Mouse (Mus musculus) spleen, adult 18-20 months (tissue): Measurements from ENCODE around the gene Uba1y.
"Not testable (repeated sequence)": the region's sequence is repeated elsewhere in the genome, so short reads cannot be mapped to it uniquely, and the experiment has no call there.

Experiments
- DNase-seq, 2 experiments: peaks; one replicate each; pipeline ENCODE4 v3.0.0; 2022; ENCODE audit warnings: mixed read lengths in 2 of 2

Uba1y gene

DNA sequence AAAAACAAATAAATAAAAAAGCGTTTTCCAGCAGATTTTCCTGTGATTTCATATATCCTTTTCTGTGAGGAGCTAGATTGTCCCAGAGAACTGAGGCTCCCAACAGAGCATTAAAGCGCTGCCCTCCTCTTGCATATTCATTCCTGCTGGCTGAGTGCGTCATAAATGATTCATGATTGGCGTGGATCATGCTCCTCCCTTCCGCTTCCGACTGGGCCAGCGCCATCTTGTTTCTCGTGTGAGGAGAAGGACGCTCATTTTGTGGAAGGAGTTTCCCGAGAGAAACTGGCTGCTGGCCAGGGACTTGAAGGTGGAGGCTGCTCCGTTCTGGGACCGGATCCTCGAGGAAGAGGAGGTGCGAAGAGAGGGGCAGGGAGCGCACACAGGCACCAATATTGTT lies at the start of gene Uba1y:
Gene Uba1y, plus strand, starts transcription at position 254 of the 400 bp plus-strand sequence.
- no peak for DNase-seq

DNA sequence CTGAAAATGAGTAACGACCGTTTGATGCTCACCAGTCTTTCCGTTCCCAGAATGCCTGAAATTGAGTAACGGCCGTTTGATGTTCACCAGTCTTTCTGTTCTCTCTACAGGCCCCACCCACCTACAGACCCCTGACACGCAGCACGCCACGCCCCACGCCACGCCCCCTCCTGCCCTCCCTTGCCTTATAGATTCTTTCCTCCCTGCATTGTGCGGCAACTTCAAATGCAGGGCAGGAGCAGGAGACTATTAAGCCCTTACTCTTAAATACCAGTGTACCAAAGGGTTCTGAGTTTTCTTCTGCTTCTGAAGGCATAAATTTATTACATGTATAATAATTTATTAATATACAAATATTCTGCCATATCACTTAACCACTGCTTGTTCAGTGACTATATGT lies 21.1 kb upstream of the Uba1y start, which contains the start of gene Zfy1:
Gene Zfy1, minus strand, starts transcription at position 101 of the 400 bp plus-strand sequence.
- DNase-seq = not testable (repeated sequence)

DNA sequence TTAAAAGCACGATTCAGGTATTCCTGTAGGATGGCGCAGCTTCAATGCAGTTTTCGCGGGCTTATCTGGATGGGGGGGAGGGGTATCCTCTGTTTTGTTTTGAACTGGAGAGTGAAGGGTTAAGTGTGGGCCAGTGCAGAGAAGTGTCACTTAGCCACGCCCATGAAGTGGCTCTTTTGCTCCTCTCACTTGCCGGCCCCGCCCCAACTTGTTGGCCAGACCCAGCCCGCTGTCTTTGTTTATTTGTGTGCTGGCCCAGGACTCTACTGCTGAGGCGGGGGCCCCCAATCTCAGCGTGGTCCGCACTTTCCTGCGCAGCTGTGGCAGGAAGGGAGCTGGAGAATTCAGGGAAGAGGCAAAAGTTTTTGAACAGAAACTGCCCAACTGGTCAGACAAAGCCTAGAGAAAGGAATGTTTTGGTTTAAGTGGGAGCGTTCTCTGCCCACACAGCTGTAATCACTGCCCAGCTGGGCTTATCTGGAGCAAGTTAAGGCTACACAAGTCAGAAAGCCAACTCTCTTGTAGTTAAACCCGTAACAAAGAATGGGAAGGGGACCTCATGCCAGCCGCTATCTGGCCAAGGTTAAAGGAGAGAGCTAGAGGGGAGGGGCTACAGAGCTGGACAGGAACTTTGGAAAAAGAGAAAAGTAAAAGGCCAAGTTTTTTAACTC lies 9.3 kb upstream of the Uba1y start:
- no peak for DNase-seq

DNA sequence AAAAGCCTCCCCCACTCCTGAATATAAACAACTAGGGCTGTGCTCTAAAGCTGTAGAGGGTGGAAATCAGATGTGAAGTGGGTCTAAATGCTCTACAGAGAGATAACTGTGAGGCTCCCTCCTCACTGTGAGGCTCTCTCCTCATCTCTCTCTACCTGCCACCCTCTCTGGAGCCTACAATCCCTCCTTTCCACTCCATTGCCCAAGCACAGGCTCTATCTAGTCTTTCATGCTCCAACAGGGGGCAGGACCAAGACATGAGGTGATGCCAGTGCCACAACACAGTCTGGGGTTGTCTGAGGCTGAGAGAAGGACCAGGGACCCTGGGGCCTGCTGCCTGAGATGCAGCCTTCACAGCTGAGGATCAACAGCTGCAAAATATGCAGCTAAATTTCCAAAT lies 54.0 kb downstream of the Uba1y start:
- no peak for DNase-seq

DNA sequence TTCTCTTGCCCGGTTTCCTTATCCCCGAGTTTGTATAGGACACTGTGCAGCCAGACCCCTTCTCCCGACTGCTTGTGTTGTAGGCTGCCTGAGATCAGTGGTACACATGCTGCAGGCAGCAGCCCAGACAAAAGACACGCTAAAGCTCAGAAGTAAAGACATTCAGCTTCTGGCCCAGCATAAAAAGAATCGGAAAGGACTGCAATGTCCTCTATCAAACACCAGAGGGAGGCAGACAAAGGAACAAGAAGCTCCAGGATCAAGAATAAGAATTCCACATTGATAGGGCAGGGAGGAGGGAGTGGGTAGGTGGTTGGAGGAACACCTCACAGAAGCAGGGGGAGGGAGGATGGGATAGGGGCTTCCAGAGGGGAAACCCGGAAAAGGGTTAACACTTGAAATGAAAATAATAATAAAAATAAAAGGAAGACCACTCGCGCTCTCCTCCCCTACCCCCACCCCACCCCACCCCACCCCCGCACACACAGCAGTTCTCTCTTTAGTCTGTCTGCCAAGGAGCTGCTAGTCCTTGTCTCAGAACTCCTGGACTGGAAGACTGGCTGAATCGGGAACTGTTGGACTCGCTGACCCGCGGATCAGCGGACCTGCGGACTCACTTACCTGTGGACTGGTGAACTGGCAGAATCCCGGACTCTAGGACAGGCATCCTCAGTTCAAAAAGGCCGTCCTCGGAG lies 54.6 kb downstream of the Uba1y start:
- DNase-seq = no peak
